Mouse (Mus musculus): ENCODE results near the gene Plaur.
A peak's percentile ranks its signal among the peaks of the same experiment; 100 is the strongest.

- TF ChIP-seq POLR2A (IDR thresholded peaks at IDR 0.05; ENCODE audit: borderline replicate concordance, control insufficient read depth, low read depth, low read length) (no peak), CTCF (IDR thresholded peaks at IDR 0.05; ENCODE audit: control insufficient read depth, insufficient read depth, low read length) (0 out of 2 replicates have a peak, but pooled peaks have one; percentile 32)
Observed at GRCm38 (mm10) chr7:24469126-24469525, 6.8 kb downstream of the Plaur start.

All from bone marrow, adult 2 months (tissue).